Mouse (Mus musculus): ENCODE data around the gene Scn9a. TPM values are rescaled to one million over a fixed set of nuclear protein-coding genes. Genes with fewer than 3 reads are reported as not detected.

The Scn9a gene
- polyA plus RNA-seq, 1 experiment from 2014 or later = 2.7 TPM

DNA sequence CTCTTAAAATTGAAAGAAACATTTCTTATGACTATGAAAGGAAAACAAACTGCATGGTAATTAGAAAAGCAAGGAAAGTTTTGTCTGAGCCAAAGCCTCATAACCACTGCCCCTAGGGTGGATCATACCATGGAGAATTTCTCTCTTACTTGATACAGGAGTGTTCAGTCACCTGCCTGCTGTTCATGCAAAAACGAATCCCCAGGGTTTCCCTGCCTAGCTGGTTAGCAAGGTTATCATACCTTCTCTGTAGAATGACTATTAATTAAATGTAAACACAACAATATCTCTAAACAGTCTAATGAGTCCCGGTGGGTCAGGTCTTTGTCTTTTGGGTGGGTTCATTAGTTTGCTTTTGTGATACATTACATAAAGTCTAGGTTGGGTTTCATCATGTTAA, 123.3 kb downstream of the Scn9a start:
- Histone ChIP-seq H3K4me3 (no peak overlapping the region), H3K9me3 (no peaks in the 10 kb centered on the region), H3K27ac (replicated peaks) (no peak overlapping the region), H3K36me3 (replicated peaks) (no peaks in the 10 kb centered on the region), H3K4me1 (no peaks in the 10 kb centered on the region), H3K27me3 (replicated peaks; ENCODE audit: low read depth, poor library complexity, severe bottlenecking) (no peaks in the 10 kb centered on the region)
- 83% methylated on average over 2 of the region's 2 CpGs for WGBS
- no peak for DNase-seq (ENCODE audit: low spot score)

GRCm38 (mm10) chr2:66508032-66508431, 126.7 kb downstream of the Scn9a start:
- no peak overlapping the region for H3K27ac ChIP-seq (replicated peaks)
- WGBS = 80% methylated on average over 3 of the region's 3 CpGs
- no peak overlapping the region for H3K4me3 ChIP-seq
- H3K4me1 ChIP-seq = no peaks in the 10 kb centered on the region
- H3K27me3 ChIP-seq (replicated peaks; ENCODE audit: low read depth, poor library complexity, severe bottlenecking) = no peaks in the 10 kb centered on the region
- no peaks in the 10 kb centered on the region for H3K36me3 ChIP-seq (replicated peaks)
- no peak for DNase-seq (ENCODE audit: low spot score)
- no peaks in the 10 kb centered on the region for H3K9me3 ChIP-seq

DNA sequence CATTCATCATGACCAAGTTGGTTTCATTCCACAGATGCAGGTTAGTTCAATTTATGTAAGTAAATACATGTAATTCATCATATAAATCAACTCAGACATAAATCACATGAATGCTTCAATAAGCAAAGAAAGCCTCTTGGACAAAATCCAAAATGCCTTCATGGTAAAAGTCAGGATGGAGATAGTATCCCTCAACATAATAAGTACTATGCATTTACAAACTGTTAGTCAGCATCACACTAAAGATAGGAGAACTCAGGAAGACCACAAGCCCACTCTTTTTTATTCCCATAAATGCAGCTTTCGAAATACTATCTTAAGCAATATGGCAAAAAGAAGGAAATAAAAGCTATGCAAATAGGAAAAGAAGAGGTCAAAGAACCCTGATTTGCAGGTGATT, 127.1 kb downstream of the Scn9a start:
- Histone ChIP-seq H3K36me3 (replicated peaks) (no peaks in the 10 kb centered on the region), H3K4me3 (no peak overlapping the region)
- 93% methylated on average over 1 of the region's 1 CpGs for WGBS

DNA sequence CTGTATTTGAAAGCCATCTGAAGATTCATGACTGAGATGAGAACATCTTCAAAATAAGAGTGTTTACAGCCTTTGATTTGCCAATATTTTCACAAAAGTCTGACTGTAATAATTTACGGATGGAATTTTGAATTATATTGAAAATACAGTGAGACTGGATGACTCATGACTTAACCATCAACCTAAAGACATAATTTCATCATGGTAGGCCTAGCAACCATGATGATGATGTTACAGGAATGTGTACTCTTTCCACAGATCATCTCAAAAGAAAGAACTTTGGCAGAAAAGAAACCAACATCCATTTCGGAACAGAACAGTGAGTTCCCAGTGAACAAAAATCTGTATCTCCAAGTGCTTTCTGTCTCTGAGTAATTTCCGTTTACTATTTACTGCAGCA, 132.6 kb downstream of the Scn9a start:
- no peak for DNase-seq (ENCODE audit: low spot score)
- Histone ChIP-seq H3K27ac (replicated peaks) (no peak overlapping the region), H3K27me3 (replicated peaks; ENCODE audit: low read depth, poor library complexity, severe bottlenecking) (no peaks in the 10 kb centered on the region), H3K4me1 (no peaks in the 10 kb centered on the region), H3K4me3 (no peak overlapping the region), H3K36me3 (replicated peaks) (no peaks in the 10 kb centered on the region), H3K9me3 (no peaks in the 10 kb centered on the region)
- 91% methylated on average over 3 of the region's 3 CpGs for WGBS

More for the DNA sequence above, 127.1 kb downstream of the Scn9a start:
- no peaks in the 10 kb centered on the region for H3K27me3 ChIP-seq (replicated peaks; ENCODE audit: low read depth, poor library complexity, severe bottlenecking)
- no peak for DNase-seq (ENCODE audit: low spot score)
- H3K4me1 ChIP-seq = no peaks in the 10 kb centered on the region
- no peak overlapping the region for H3K27ac ChIP-seq (replicated peaks)
- H3K9me3 ChIP-seq = no peaks in the 10 kb centered on the region

DNA sequence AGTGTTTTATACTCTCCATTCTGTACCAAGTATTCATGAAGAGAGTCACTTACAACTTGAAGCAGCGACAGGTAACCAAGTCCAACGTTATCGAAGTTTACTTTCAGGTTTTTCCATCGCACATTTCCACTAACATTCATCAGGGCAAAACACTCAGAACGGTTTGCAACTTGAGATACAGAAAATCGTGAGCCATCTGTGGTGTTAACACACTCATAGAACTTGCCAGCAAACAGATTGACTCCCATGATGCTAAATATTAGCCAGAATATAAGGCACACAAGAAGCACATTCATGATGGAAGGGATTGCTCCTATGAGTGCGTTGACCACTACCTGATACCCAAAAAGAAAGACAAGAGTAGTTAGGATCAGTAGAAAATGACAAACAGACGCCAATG, 140.2 kb downstream of the Scn9a start:
- no peak for DNase-seq (ENCODE audit: low spot score)
- WGBS = 88% methylated on average over 8 of the region's 8 CpGs
- Histone ChIP-seq H3K27ac (replicated peaks) (no peak overlapping the region), H3K27me3 (replicated peaks; ENCODE audit: low read depth, poor library complexity, severe bottlenecking) (no peaks in the 10 kb centered on the region), H3K4me1 (no peaks in the 10 kb centered on the region), H3K36me3 (replicated peaks) (no peaks in the 10 kb centered on the region), H3K4me3 (no peak overlapping the region), H3K9me3 (no peaks in the 10 kb centered on the region)

DNA sequence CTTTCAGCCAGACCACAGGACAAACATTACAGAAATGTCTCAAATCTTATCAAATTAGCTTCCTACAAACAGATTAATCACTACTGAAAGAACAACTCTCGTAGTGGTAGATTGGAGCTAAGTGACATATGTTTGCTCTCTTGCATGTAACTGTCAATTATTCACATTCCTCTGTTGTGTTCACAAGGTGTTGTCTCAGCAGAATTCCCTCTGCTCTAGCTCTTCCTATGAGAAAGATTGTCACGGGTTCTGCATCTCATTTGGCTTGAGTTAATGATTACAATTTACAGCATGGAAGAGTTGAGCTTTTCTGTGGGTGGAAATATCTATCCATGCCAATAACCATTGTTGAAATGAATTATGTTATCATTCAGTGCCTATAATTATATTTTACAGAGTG, 156.4 kb downstream of the Scn9a start:
- 84% methylated on average over 2 of the region's 2 CpGs for WGBS
- Histone ChIP-seq H3K9me3 (no peaks in the 10 kb centered on the region), H3K4me1 (no peaks in the 10 kb centered on the region), H3K4me3 (no peak overlapping the region), H3K27ac (replicated peaks) (no peak overlapping the region), H3K27me3 (replicated peaks; ENCODE audit: low read depth, poor library complexity, severe bottlenecking) (no peaks in the 10 kb centered on the region), H3K36me3 (replicated peaks) (no peaks in the 10 kb centered on the region)
- no peak for DNase-seq (ENCODE audit: low spot score)

GRCm38 (mm10) chr2:66473181-66473822, 161.5 kb downstream of the Scn9a start:
- H3K9me3 ChIP-seq = no peaks in the 10 kb centered on the region
- 57% methylated on average over 3 of the region's 3 CpGs for WGBS
- no peak overlapping the region for H3K4me3 ChIP-seq
- DNase-seq (ENCODE audit: low spot score) = no peak
- no peaks in the 10 kb centered on the region for H3K36me3 ChIP-seq (replicated peaks)
- no peaks in the 10 kb centered on the region for H3K27me3 ChIP-seq (replicated peaks; ENCODE audit: low read depth, poor library complexity, severe bottlenecking)
- no peak overlapping the region for H3K27ac ChIP-seq (replicated peaks)
- H3K4me1 ChIP-seq = no peaks in the 10 kb centered on the region

DNA sequence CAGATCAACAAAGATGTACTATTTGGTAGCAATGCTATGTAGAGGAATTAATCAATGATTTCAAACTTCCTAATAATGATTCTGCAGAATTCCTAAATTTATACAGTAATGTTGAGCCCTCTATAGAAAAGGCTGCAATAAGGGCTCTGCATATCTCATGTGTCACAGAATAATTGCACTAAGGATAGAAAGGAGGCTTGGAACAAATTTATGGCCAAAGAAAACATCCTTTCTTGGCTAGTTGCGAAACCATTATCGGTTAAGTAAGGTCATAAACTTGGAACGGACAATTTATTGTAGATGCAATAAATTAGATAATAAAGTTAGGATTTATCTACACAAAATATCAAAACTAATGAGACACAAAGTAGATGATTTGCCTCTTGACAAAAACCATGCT, 169.3 kb downstream of the Scn9a start:
- DNase-seq (ENCODE audit: low spot score) = no peak
- Histone ChIP-seq H3K4me1 (no peaks in the 10 kb centered on the region), H3K27ac (replicated peaks) (no peak overlapping the region), H3K4me3 (no peak overlapping the region), H3K36me3 (replicated peaks) (no peaks in the 10 kb centered on the region), H3K27me3 (replicated peaks; ENCODE audit: low read depth, poor library complexity, severe bottlenecking) (no peaks in the 10 kb centered on the region), H3K9me3 (no peaks in the 10 kb centered on the region)
- WGBS = 93% methylated on average over 3 of the region's 3 CpGs

GRCm38 (mm10) chr2:66464874-66465458, 169.8 kb downstream of the Scn9a start:
- H3K27me3 ChIP-seq (replicated peaks; ENCODE audit: low read depth, poor library complexity, severe bottlenecking) = no peaks in the 10 kb centered on the region
- 88% methylated on average over 2 of the region's 2 CpGs for WGBS
- H3K27ac ChIP-seq (replicated peaks) = no peak overlapping the region
- no peak overlapping the region for H3K4me3 ChIP-seq
- no peaks in the 10 kb centered on the region for H3K9me3 ChIP-seq
- no peaks in the 10 kb centered on the region for H3K36me3 ChIP-seq (replicated peaks)
- no peaks in the 10 kb centered on the region for H3K4me1 ChIP-seq
- no peak for DNase-seq (ENCODE audit: low spot score)

DNA sequence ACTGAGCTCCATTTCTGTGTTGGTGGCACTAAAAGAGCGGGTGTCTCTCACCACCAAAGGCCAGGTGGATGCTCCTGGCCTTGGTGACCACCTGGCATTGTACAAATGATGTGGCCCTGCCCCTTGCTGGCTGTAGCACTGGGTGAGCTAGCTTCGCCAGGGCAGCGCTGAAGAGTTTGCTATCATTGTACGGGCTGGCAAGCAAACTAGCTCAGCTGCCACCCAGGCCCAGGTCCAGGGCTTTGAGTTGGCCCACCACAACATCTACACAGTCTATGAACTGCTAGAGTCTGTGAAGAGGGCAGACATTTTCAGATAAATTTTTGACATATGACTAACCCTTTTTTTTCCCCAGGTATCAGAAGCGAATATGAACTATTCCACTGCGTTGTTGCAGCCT, 170.8 kb downstream of the Scn9a start:
- Histone ChIP-seq H3K4me3 (no peak overlapping the region), H3K36me3 (replicated peaks) (no peaks in the 10 kb centered on the region), H3K4me1 (no peaks in the 10 kb centered on the region), H3K9me3 (no peaks in the 10 kb centered on the region), H3K27me3 (replicated peaks; ENCODE audit: low read depth, poor library complexity, severe bottlenecking) (no peaks in the 10 kb centered on the region), H3K27ac (replicated peaks) (no peak overlapping the region)
- no peak for DNase-seq (ENCODE audit: low spot score)
- WGBS = 91% methylated on average over 6 of the region's 6 CpGs

GRCm38 (mm10) chr2:66462458-66462857, 172.3 kb downstream of the Scn9a start:
- H3K27me3 ChIP-seq (replicated peaks; ENCODE audit: low read depth, poor library complexity, severe bottlenecking) = no peaks in the 10 kb centered on the region
- H3K27ac ChIP-seq (replicated peaks) = no peak overlapping the region
- no peak overlapping the region for H3K4me3 ChIP-seq
- no peak for DNase-seq (ENCODE audit: low spot score)
- no peaks in the 10 kb centered on the region for H3K9me3 ChIP-seq
- no peaks in the 10 kb centered on the region for H3K36me3 ChIP-seq (replicated peaks)
- H3K4me1 ChIP-seq = no peaks in the 10 kb centered on the region
- 96% methylated on average over 1 of the region's 1 CpGs for WGBS

- Histone ChIP-seq H3K27me3 (replicated peaks; ENCODE audit: low read depth, poor library complexity, severe bottlenecking) (peaks cover 8% of the 10 kb centered on the region; the same call in 1 of the 2 replicates), H3K4me3 (peak within 1 kb of the TSS; percentile 49), H3K4me1 (peaks cover 12% of the 10 kb centered on the region; the same call in 1 of the 2 replicates), H3K27ac (replicated peaks) (no peak within 1 kb of the TSS), H3K36me3 (replicated peaks) (no peaks in the 10 kb centered on the region), H3K9me3 (no peaks in the 10 kb centered on the region)
- WGBS = 20% methylated on average over 7 of the region's 7 CpGs
- no peak for DNase-seq (ENCODE audit: low spot score)
Measured at GRCm38 (mm10) chr2:66440711-66441110, 194.1 kb downstream of the Scn9a start, which contains the start of gene Scn1a. Scn1a (minus strand) TSS chr2:66440840.

GRCm38 (mm10) chr2:66439764-66440471, 194.8 kb downstream of the Scn9a start:
- H3K27ac ChIP-seq (replicated peaks) = no peak overlapping the region
- peaks cover 8% of the 10 kb centered on the region; the same call in 1 of the 2 replicates for H3K27me3 ChIP-seq (replicated peaks; ENCODE audit: low read depth, poor library complexity, severe bottlenecking)
- 6% methylated on average over 21 of the region's 21 CpGs for WGBS
- H3K4me3 ChIP-seq = peak overlapping the region; percentile 49
- no peaks in the 10 kb centered on the region for H3K36me3 ChIP-seq (replicated peaks)
- DNase-seq (ENCODE audit: low spot score) = peak; percentile 50
- peaks cover 12% of the 10 kb centered on the region; the same call in 1 of the 2 replicates for H3K4me1 ChIP-seq
- no peaks in the 10 kb centered on the region for H3K9me3 ChIP-seq

Measured in embryonic facial prominence, embryonic 10.5 days (tissue).